Mouse (Mus musculus): ENCODE data around the gene Pard3b. TPM values are rescaled to one million over a fixed set of nuclear protein-coding genes. Genes with fewer than 3 reads are reported as not detected.

Pard3b gene
- total and polyA plus RNA-seq, 3 experiments = 0.30 to 0.75 (median 0.63) TPM

DNA sequence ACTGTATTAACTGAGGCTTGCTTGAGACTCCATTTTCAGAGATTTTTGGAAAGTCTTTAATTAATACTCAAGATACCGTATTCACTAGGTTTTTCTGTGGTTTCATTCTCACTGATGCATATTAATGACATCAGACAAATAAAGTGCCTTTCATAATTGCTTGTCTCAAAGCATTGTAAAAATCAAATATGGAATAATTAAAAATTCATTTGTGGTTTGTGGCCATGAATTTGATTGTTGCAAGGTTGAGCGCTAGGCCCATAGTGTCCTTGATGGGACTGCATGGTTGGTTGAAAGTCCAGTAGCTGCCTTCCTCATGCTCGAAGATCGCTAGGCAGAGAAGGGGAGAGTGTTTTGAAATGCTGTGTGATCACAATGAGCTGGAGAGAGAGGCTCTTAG lies 323.9 kb downstream of the Pard3b start:
- no peaks in the 10 kb centered on the region for H3K4me1 ChIP-seq (ENCODE audit: control insufficient read depth in 1 of 2, insufficient read depth in 2 of 2)
- dilution Hi-C loops (cut with MboI; ENCODE audit: extremely low pct_ligation_motif_present, extremely low pct_unique_long_range_greater_than_20kb, low sequenced_read_pairs) (no loop called here), in situ Hi-C loops (cut with MboI; ENCODE audit: low pct_ligation_motif_present, low pct_unique_long_range_greater_than_20kb, low sequenced_read_pairs) (no loop called here)

DNA sequence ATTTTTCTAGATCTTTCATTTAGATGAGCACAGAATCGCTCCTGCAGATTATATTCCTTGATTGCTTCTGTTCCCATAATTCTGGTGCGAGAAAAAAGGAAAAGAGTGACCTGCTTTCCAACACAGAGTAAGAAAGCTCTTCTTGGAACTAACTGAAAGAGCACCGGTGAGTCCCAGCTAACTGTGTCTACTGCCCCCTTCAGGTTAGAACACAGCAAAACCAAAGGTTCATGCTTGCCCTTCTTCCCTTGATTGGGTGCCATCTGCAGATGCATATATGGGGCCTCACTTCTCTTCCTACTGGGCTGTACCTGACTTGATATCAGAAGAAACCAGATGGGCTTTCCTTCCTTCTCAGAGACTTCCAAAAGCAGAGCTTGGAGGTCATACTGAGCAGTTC lies 328.5 kb downstream of the Pard3b start:
- Histone ChIP-seq H3K27me3 (replicated peaks) (no peaks in the 10 kb centered on the region), H3K9ac (ENCODE audit: insufficient read depth, low read depth) (no peak overlapping the region), H3K9me3 (replicated peaks; ENCODE audit: low read length) (no peaks in the 10 kb centered on the region), H3K4me1 (ENCODE audit: control insufficient read depth in 1 of 2, insufficient read depth in 2 of 2) (no peaks in the 10 kb centered on the region), H3K79me2 (replicated peaks; ENCODE audit: control insufficient read depth, extremely low read depth, insufficient read depth, poor library complexity, severe bottlenecking) (no peaks in the 10 kb centered on the region), H3K27ac (ENCODE audit: insufficient read depth, low read depth) (no peak overlapping the region), H3K4me2 (ENCODE audit: insufficient read depth, low read depth, poor library complexity, severe bottlenecking) (no peak overlapping the region; the same call in 1 of the 2 replicates), H3K4me3 (replicated peaks in 1 of 3; ENCODE audit: low read depth in 2 of 3, low read length in 2 of 3, poor library complexity in 1 of 3) (no peak overlapping the region), H3K36me3 (replicated peaks in 1 of 2; ENCODE audit: control insufficient read depth in 1 of 2, insufficient read depth in 1 of 2, low read length in 1 of 2) (no peaks in the 10 kb centered on the region)
- DNase-seq (ENCODE audit: extremely low read depth) = peak; percentile 58
- in situ Hi-C loops (cut with MboI; ENCODE audit: low pct_ligation_motif_present, low pct_unique_long_range_greater_than_20kb, low sequenced_read_pairs) = no loop called here
- dilution Hi-C loops (cut with MboI; ENCODE audit: extremely low pct_ligation_motif_present, extremely low pct_unique_long_range_greater_than_20kb, low sequenced_read_pairs) = no loop called here
- TF ChIP-seq SMC3 (IDR thresholded peaks at IDR 0.05; ENCODE audit: low read depth, low read length) = peak; percentile 79
- no peak for TF ChIP-seq POLR2AphosphoS2 (IDR thresholded peaks at IDR 0.05; ENCODE audit: low read depth, low read length)
- no peak for TF ChIP-seq ZNF384 (IDR thresholded peaks at IDR 0.05; ENCODE audit: low read depth, low read length)
- TF ChIP-seq USF2 (conservative IDR thresholded peaks at IDR 0.05; ENCODE audit: low read depth, low read length) = no peak
- TF ChIP-seq RAD21 (IDR thresholded peaks at IDR 0.05; ENCODE audit: low read depth, low read length) = peak; percentile 71
- no peak for TF ChIP-seq UBTF (IDR thresholded peaks at IDR 0.05; ENCODE audit: low read depth, low read length)
- TF ChIP-seq USF1 (IDR thresholded peaks at IDR 0.05; ENCODE audit: low read depth, low read length) = no peak
- no peak for TF ChIP-seq CHD1 (IDR thresholded peaks at IDR 0.05; ENCODE audit: low read depth, low read length)
- TF ChIP-seq ZKSCAN1 (IDR thresholded peaks at IDR 0.05; ENCODE audit: borderline replicate concordance, low read depth, low read length) = no peak
- TF ChIP-seq JUN (IDR thresholded peaks at IDR 0.05; ENCODE audit: insufficient read depth, low read depth, low read length) = no peak
- no peak for TF ChIP-seq NELFE (IDR thresholded peaks at IDR 0.05; ENCODE audit: low read depth, low read length)
- no peak for TF ChIP-seq JUND (conservative IDR thresholded peaks at IDR 0.05; ENCODE audit: low read depth, low read length)
- TF ChIP-seq MAX (IDR thresholded peaks at IDR 0.05; ENCODE audit: low read length) = no peak
- TF ChIP-seq CTCF (conservative IDR thresholded peaks at IDR 0.05 in 1 of 2, IDR thresholded peaks at IDR 0.05 in 1 of 2; ENCODE audit: low read depth in 2 of 2, low read length in 2 of 2) = peak; percentile 42 to 79; a peak in 2 of 4 replicates

More for the DNA sequence above, 323.9 kb downstream of the Pard3b start:
- TF ChIP-seq JUND (conservative IDR thresholded peaks at IDR 0.05; ENCODE audit: low read depth, low read length) (no peak), USF2 (conservative IDR thresholded peaks at IDR 0.05; ENCODE audit: low read depth, low read length) (no peak), NELFE (IDR thresholded peaks at IDR 0.05; ENCODE audit: low read depth, low read length) (no peak), ZC3H11A (IDR thresholded peaks at IDR 0.05; ENCODE audit: low read depth, low read length) (no peak), POLR2A (IDR thresholded peaks at IDR 0.05; ENCODE audit: low read depth, low read length) (no peak), KAT2A (IDR thresholded peaks at IDR 0.05; ENCODE audit: insufficient replicate concordance, low read length) (no peak), USF1 (IDR thresholded peaks at IDR 0.05; ENCODE audit: low read depth, low read length) (no peak), CHD2 (IDR thresholded peaks at IDR 0.05; ENCODE audit: low read length) (no peak), SMC3 (IDR thresholded peaks at IDR 0.05; ENCODE audit: low read depth, low read length) (no peak), CHD1 (IDR thresholded peaks at IDR 0.05; ENCODE audit: low read depth, low read length) (no peak), E2F4 (IDR thresholded peaks at IDR 0.05; ENCODE audit: insufficient replicate concordance, low read depth, low read length) (no peak), GABPA (IDR thresholded peaks at IDR 0.05; ENCODE audit: insufficient replicate concordance, low read depth, low read length) (no peak), IRF4 (IDR thresholded peaks at IDR 0.05; ENCODE audit: low read depth, low read length) (no peak), MAX (IDR thresholded peaks at IDR 0.05; ENCODE audit: low read length) (no peak), MAZ (IDR thresholded peaks at IDR 0.05; ENCODE audit: low read depth, low read length) (no peak)
- Histone ChIP-seq H3K36me3 (replicated peaks in 1 of 2; ENCODE audit: control insufficient read depth in 1 of 2, insufficient read depth in 1 of 2, low read length in 1 of 2) (no peaks in the 10 kb centered on the region), H3K4me2 (ENCODE audit: insufficient read depth, low read depth, poor library complexity, severe bottlenecking) (no peak overlapping the region), H3K79me2 (replicated peaks; ENCODE audit: control insufficient read depth, extremely low read depth, insufficient read depth, poor library complexity, severe bottlenecking) (no peaks in the 10 kb centered on the region), H3K9me3 (replicated peaks; ENCODE audit: low read length) (no peaks in the 10 kb centered on the region), H3K4me3 (replicated peaks in 1 of 3; ENCODE audit: low read depth in 2 of 3, low read length in 2 of 3, poor library complexity in 1 of 3) (no peak overlapping the region), H3K27ac (ENCODE audit: insufficient read depth, low read depth) (no peak overlapping the region), H3K27me3 (replicated peaks) (no peaks in the 10 kb centered on the region), H3K9ac (ENCODE audit: insufficient read depth, low read depth) (no peak overlapping the region)
- DNase-seq (ENCODE audit: extremely low read depth) = no peak
